Mouse (Mus musculus): Measurements from ENCODE around the gene C3. TPM values are rescaled to one million over a fixed set of nuclear protein-coding genes. Genes with fewer than 3 reads are reported as not detected.

Gene C3
- polyA plus RNA-seq (2015; fragmentation: Nextera tagmentation; extraction: Ambion mirVana): 9.5 and 20.2 TPM in 2 replicates

DNA sequence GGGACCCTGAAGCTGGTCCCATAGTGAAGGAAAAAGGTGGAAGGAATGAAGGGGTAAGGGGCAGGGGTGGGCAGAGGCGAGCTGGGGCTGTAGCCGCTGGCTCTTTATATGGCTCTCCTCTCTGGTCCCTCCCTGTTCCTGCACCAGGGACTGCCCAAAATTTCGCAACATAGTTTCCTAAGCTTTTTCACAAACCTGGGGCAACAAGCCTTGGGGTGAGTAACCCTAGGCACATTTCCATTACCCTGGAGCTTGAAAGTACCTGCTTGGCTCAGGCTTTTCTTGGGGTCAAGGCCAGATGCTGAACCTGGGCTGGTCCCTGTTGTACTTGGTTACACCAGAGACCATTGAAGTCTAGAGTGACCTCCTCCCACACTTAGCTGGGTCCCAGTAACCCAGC lies at the start of gene C3:
TSS of gene C3 (minus strand) at position 123 of the 400 bp plus-strand sequence.
- Histone ChIP-seq H3K4me3 (replicated peaks) (no peak within 1 kb of the TSS), H3K27me3 (replicated peaks) (no peaks in the 10 kb centered on the region), H3K27ac (no peak within 1 kb of the TSS), H3K9ac (no peak within 1 kb of the TSS), H3K36me3 (no peaks in the 10 kb centered on the region), H3K9me3 (no peaks in the 10 kb centered on the region), H3K4me1 (peaks cover 4% of the 10 kb centered on the region; the same call in 1 of the 2 replicates), H3K4me2 (no peak within 1 kb of the TSS)
- no peak for ATAC-seq (ENCODE audit: insufficient read depth, low FRiP score, low read depth)
- WGBS: 67% methylated on average over 3 of the region's 3 CpGs

DNA sequence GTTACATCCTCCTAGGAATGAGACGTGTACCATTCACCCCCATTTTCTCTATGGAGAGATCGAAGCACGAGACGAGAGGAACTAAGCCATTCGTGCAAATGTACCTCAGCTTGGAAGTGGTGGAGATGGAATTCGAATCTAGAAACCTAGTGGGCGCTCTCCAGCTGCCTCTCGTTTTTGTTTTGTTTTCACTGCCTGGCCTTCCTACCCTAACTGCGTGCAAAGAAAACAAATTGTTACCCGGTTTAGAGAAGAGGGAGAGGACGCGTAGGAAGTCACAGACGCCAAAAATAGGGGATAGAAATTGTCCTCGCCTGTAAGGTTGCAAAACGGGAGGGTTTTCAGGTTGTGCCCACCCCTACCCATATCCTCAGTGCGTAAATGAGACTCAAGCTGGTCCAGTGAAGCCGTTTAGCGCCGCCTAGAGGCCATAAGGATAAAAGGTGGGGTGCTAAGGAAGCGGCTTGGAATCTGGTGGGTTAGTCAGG lies 48.7 kb upstream of the C3 start:
- Histone ChIP-seq H3K27me3 (replicated peaks) (no peaks in the 10 kb centered on the region), H3K27ac (0 out of 2 replicates have a peak overlapping the region, but pooled peaks have one; percentile 33), H3K36me3 (no peaks in the 10 kb centered on the region), H3K4me3 (replicated peaks) (peak overlapping the region; percentile 56), H3K4me2 (peak overlapping the region; percentile 86), H3K9me3 (no peaks in the 10 kb centered on the region), H3K9ac (no peak overlapping the region), H3K4me1 (peaks cover 8% of the 10 kb centered on the region)
- WGBS: under 1% methylated on average over 20 of the region's 20 CpGs
- ATAC-seq (ENCODE audit: insufficient read depth, low FRiP score, low read depth): 0 out of 2 replicates have a peak, but pooled peaks have one; percentile 50

GRCm38 (mm10) chr17:57275997-57276351 lies 48.0 kb upstream of the C3 start:
- 0 out of 2 replicates have a peak, but pooled peaks have one; percentile 3 for ATAC-seq (ENCODE audit: insufficient read depth, low FRiP score, low read depth)
- Histone ChIP-seq H3K9ac (no peak overlapping the region), H3K27me3 (replicated peaks) (no peaks in the 10 kb centered on the region), H3K9me3 (no peaks in the 10 kb centered on the region), H3K27ac (0 out of 2 replicates have a peak overlapping the region, but pooled peaks have one; percentile 3), H3K4me2 (peak overlapping the region; percentile 86), H3K4me1 (peaks cover 8% of the 10 kb centered on the region), H3K4me3 (replicated peaks) (peak overlapping the region; percentile 56), H3K36me3 (no peaks in the 10 kb centered on the region)
- WGBS: under 1% methylated on average over 13 of the region's 13 CpGs

GRCm38 (mm10) chr17:57275111-57275996 lies 47.4 kb upstream of the C3 start:
- peak; percentile 82 for ATAC-seq (ENCODE audit: insufficient read depth, low FRiP score, low read depth)
- Histone ChIP-seq H3K4me2 (peak overlapping the region; percentile 86), H3K27ac (peak overlapping the region; percentile 63), H3K4me3 (replicated peaks) (peak overlapping the region; percentile 56), H3K9ac (peak overlapping the region; percentile 41), H3K4me1 (peaks cover 8% of the 10 kb centered on the region), H3K9me3 (no peaks in the 10 kb centered on the region), H3K36me3 (no peaks in the 10 kb centered on the region), H3K27me3 (replicated peaks) (no peaks in the 10 kb centered on the region)
- under 1% methylated on average over 53 of the region's 53 CpGs for WGBS

DNA sequence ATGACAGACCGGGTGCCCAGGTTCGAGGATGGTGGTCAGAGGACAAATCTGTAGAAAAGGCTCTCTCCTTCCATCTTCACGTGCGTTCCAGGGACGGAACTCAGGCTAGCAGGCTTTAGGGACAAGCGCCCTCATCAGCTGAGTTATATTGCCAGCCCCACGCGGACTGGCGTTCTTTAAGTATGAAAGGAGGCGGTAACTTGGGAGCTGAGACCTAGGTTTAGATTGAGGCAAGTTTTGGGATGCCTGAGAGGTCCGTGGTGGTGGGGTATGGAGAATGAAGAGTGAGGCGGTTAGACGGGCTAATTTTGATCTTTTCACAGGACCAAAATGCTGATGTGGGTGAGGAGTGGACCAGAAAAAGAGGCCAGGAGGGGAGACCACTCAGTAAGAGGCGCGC lies 46.8 kb upstream of the C3 start:
- 5% methylated on average over 15 of the region's 15 CpGs for WGBS
- peaks cover 8% of the 10 kb centered on the region for H3K4me1 ChIP-seq
- H3K27ac ChIP-seq: peak overlapping the region; percentile 63

GRCm38 (mm10) chr17:57273846-57274245 lies 45.9 kb upstream of the C3 start:
- Histone ChIP-seq H3K9me3 (no peaks in the 10 kb centered on the region), H3K27ac (no peak overlapping the region), H3K27me3 (replicated peaks) (no peaks in the 10 kb centered on the region), H3K4me3 (replicated peaks) (no peak overlapping the region), H3K4me2 (no peak overlapping the region), H3K36me3 (no peaks in the 10 kb centered on the region), H3K4me1 (peaks cover 8% of the 10 kb centered on the region), H3K9ac (no peak overlapping the region)
- WGBS: 28% methylated on average over 7 of the region's 7 CpGs
- no peak for ATAC-seq (ENCODE audit: insufficient read depth, low FRiP score, low read depth)

More for the DNA sequence above, 46.8 kb upstream of the C3 start:
- H3K9ac ChIP-seq: peak overlapping the region; percentile 41
- H3K4me3 ChIP-seq (replicated peaks): peak overlapping the region; percentile 56
- H3K9me3 ChIP-seq: no peaks in the 10 kb centered on the region
- H3K27me3 ChIP-seq (replicated peaks): no peaks in the 10 kb centered on the region
- no peaks in the 10 kb centered on the region for H3K36me3 ChIP-seq
- ATAC-seq (ENCODE audit: insufficient read depth, low FRiP score, low read depth): no peak
- H3K4me2 ChIP-seq: peak overlapping the region; percentile 86

DNA sequence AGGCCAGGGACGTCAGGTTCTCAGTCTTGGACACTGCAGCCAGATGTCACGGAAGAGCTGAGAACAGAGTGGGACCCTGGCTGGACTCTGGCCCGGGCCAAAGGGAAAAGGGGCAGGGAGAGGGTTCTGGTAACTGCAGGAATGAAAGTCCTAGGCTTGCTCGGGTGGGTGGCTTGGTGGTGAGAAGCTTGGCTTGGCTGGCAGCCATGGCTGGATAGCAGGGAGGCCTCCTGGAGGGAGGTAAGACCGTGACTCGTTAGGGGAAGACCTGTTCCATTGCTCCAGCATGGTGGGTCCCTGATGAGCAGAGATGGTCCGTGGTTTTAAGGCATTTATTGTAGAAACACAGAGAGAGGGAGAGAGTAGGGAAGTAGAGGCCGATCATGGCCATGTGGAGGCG lies 43.4 kb upstream of the C3 start:
- H3K4me1 ChIP-seq: peaks cover 8% of the 10 kb centered on the region
- no peak overlapping the region for H3K27ac ChIP-seq
- 60% methylated on average over 7 of the region's 9 CpGs for WGBS
- no peak overlapping the region for H3K4me3 ChIP-seq (replicated peaks)
- H3K4me2 ChIP-seq: no peak overlapping the region
- no peak overlapping the region for H3K9ac ChIP-seq
- no peaks in the 10 kb centered on the region for H3K9me3 ChIP-seq
- ATAC-seq (ENCODE audit: insufficient read depth, low FRiP score, low read depth): no peak
- no peaks in the 10 kb centered on the region for H3K27me3 ChIP-seq (replicated peaks)
- no peaks in the 10 kb centered on the region for H3K36me3 ChIP-seq

DNA sequence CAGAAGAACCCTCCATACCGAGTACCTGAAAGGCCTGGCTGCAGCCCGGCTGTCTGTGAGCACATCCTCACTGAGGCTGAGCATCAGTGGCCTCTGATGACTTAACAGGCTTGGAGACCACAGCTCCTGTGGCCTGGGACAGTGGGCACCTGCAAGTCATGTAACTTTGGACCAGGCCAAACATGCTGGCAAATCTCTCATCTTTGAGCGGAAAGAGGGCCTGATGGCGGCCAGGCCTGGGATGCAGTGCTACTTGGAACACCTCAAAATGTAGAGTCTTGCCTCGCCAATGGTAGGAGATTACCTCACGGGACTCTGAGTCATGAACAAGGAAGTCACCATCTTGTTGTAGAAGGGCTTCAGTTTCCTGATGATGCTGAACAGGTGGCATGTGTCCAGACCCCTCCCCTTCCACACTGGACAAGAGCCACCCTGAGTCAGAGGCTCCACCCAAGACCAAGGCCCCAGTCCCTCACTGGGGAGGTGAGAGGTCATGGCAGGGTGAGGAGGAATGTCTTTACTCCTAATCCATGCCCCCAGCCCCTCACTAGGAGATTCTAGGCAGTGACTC lies 39.7 kb upstream of the C3 start:
- Histone ChIP-seq H3K36me3 (no peaks in the 10 kb centered on the region), H3K27ac (no peak overlapping the region), H3K4me1 (peaks cover 12% of the 10 kb centered on the region), H3K27me3 (replicated peaks) (no peaks in the 10 kb centered on the region), H3K4me3 (replicated peaks) (no peak overlapping the region), H3K9me3 (no peaks in the 10 kb centered on the region), H3K4me2 (no peak overlapping the region), H3K9ac (no peak overlapping the region)
- 81% methylated on average over 6 of the region's 6 CpGs for WGBS
- ATAC-seq (ENCODE audit: insufficient read depth, low FRiP score, low read depth): no peak

DNA sequence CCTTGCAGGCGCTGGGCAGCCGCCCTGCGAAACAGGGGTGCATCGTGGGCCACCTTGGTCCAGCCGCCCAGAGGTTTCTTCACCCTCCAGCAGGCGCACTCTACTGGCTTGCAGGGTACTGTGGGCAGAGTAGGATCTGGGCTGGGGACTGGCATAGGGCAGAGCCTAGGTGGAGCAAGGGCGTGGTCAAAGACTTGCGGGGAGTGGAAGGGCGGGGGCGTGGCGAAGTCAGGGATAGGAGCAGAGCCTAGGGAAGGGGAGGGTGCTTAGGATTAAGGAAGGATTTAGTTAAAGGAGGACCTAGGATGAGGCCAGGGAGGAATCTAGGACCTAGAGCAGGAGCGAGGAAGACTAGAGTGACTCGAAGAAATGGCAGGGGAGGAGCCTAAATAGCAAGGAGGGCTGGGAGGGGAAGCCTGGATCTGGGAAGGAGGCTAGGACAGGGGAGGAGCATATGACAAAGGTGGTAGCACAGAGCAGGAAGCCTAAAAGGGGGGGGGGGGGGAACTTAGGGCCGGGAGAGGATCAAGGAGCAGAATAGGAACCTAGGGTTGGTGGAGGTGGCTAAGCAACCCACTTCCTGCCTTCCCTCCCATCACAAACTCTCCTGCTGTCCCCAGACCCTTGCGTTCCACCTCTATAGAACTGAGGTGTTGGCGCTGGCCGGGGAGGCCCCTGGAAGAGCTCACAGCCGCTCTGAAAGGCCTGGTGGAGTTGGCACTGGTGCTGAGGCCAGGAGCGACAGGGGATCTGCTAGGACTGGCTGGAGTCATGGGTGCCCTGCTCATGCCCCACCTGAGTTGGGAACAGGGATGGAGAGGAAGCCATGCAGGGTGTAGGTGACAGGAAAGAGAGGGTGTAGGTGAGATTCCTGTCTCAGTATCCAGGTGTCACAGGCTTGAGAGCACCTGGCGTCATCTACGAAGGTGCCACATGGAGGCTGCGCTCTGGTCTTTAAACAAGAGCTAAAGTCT lies 37.3 kb upstream of the C3 start:
- peak overlapping the region; percentile 42 for H3K4me2 ChIP-seq
- no peak overlapping the region; the same call in 1 of the 2 replicates for H3K27ac ChIP-seq
- H3K9ac ChIP-seq: no peak overlapping the region
- H3K9me3 ChIP-seq: no peaks in the 10 kb centered on the region
- no peaks in the 10 kb centered on the region for H3K27me3 ChIP-seq (replicated peaks)
- 28% methylated on average over 22 of the region's 22 CpGs for WGBS
- H3K4me1 ChIP-seq: peaks cover 12% of the 10 kb centered on the region
- peaks cover 15% of the 10 kb centered on the region; the same call in 1 of the 2 replicates for H3K36me3 ChIP-seq
- ATAC-seq (ENCODE audit: insufficient read depth, low FRiP score, low read depth): peak; percentile 86
- no peak overlapping the region; the same call in 1 of the 2 replicates for H3K4me3 ChIP-seq (replicated peaks)

DNA sequence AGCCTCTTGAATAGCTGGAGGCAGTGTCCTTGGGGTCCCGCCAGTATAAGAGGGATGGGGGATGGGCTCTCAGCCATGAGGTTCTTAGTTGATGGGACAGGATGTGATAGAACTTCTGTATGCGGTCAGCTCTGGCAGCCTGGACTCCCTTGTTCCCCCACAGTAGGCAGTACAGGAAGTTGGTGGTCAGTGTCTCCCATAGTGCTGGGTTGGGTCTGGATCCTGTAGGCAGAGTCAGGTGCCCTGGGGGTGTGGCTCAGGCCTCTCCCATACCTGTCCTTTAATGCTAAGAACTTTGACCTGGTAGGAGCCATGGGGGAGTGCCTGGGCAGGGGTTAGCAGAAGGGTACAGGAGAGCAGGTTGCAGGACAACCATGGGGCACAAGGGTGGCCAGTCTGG lies 36.2 kb upstream of the C3 start:
- H3K4me1 ChIP-seq: peaks cover 12% of the 10 kb centered on the region
- H3K36me3 ChIP-seq: peaks cover 25% of the 10 kb centered on the region; the same call in 1 of the 2 replicates
- H3K4me3 ChIP-seq (replicated peaks): no peak overlapping the region
- H3K4me2 ChIP-seq: no peak overlapping the region
- H3K9ac ChIP-seq: no peak overlapping the region
- no peak overlapping the region for H3K27ac ChIP-seq
- no peaks in the 10 kb centered on the region for H3K27me3 ChIP-seq (replicated peaks)
- WGBS: 64% methylated on average over 2 of the region's 2 CpGs
- no peaks in the 10 kb centered on the region for H3K9me3 ChIP-seq
- ATAC-seq (ENCODE audit: insufficient read depth, low FRiP score, low read depth): 0 out of 2 replicates have a peak, but pooled peaks have one; percentile 25

DNA sequence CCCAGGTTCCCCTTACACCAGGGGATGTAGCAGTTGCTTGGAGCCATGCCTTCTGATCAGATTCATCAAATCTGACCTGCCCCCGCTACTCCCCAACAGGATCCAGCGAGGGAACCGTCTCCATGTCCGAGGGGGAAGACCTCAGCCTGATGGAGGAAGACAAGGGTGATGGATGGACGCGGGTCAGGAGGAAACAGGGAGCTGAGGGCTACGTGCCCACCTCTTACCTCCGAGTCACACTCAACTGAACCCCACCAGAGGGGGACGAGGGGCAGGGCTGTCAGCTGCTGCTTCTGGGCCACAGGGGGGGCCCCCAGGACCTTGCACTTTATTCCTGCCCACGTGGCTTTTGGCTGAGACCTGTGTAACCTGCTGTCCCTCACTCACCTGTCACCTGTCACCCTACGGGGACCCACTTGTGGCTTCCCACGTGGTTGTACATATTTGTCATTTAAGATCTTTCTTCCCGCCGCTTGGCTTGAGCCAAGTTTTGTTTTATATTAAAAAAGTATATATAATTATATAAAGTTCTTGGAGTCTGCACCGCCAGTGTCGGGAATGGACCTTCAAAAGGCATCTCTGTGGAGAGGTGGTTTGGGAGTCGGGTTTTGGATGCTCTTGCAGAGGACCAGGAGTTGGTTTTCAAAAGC lies 35.1 kb upstream of the C3 start:
- H3K4me3 ChIP-seq (replicated peaks): no peak overlapping the region
- H3K27ac ChIP-seq: no peak overlapping the region
- H3K36me3 ChIP-seq: peaks cover 31% of the 10 kb centered on the region; the same call in 1 of the 2 replicates
- H3K4me2 ChIP-seq: no peak overlapping the region
- H3K9me3 ChIP-seq: no peaks in the 10 kb centered on the region
- 88% methylated on average over 17 of the region's 17 CpGs for WGBS
- no peak overlapping the region for H3K9ac ChIP-seq
- no peak for ATAC-seq (ENCODE audit: insufficient read depth, low FRiP score, low read depth)
- H3K27me3 ChIP-seq (replicated peaks): no peaks in the 10 kb centered on the region
- peaks cover 12% of the 10 kb centered on the region for H3K4me1 ChIP-seq

Measured in stomach, embryonic 15.5 days (tissue).